In genomic region chrX:155215501-155216248, GRCm38 (mm10) we compare ENCODE assay signal across 8 mouse cellular contexts. TPM values are rescaled to one million over a fixed set of nuclear protein-coding genes. Genes with fewer than 3 reads are reported as not detected.
DNase-seq lines count a peak whose midpoint lies in the region; ATAC-seq and TF ChIP-seq lines count a peak whose summit lies in the region.

No protein-coding gene starts in this region.

- TF ChIP-seq POLR2A in cerebellum, adult 2 months (IDR thresholded peaks at IDR 0.05; ENCODE audit: borderline replicate concordance, insufficient read depth, low read length), result no peak

- TF ChIP-seq CTCF in cerebellum, adult 2 months (IDR thresholded peaks at IDR 0.05; ENCODE audit: borderline replicate concordance, insufficient read depth, low read depth, low read length), result no peak
- no peak for TF ChIP-seq CTCF in midbrain, postnatal 0 days (IDR thresholded peaks at IDR 0.05)

- peak; percentile 22 to 23 for DNase-seq in right cerebral cortex, postnatal 10 days (ENCODE audit: low spot score in 2 of 2)
- no peak for DNase-seq in right cerebral cortex, postnatal 36 days (ENCODE audit: low spot score in 2 of 2)
- peak in 1 of 2 experiments; percentile 48 for DNase-seq in cerebellum, adult 2 months
- DNase-seq in forelimb bud, embryonic 11.5 days (ENCODE audit: low read depth, low spot score), result peak; percentile 5
- DNase-seq in hindbrain, embryonic 14.5 days (ENCODE audit: low spot score), result peak; percentile 23
- DNase-seq in liver, result peak; percentile 40
- DNase-seq in midbrain, postnatal 0 days (ENCODE audit: low spot score), result no peak
- DNase-seq in thymus, postnatal 25 days, result peak; percentile 33

- 12% methylated on average over 24 of the region's 24 CpGs for WGBS in cerebellum, adult 2 months
- WGBS in hindbrain, embryonic 14.5 days, result 24% methylated on average over 23 of the region's 24 CpGs
- WGBS in midbrain, postnatal 0 days, result 27% methylated on average over 22 of the region's 24 CpGs

- H3K9me3 ChIP-seq in hindbrain, embryonic 14.5 days (ENCODE audit: control insufficient read depth, low read length), result no peaks in the 10 kb centered on the region
- no peaks in the 10 kb centered on the region for H3K9me3 ChIP-seq in midbrain, postnatal 0 days (ENCODE audit: low read length)

- H3K36me3 ChIP-seq in hindbrain, embryonic 14.5 days (replicated peaks; ENCODE audit: control insufficient read depth, insufficient read depth), result no peaks in the 10 kb centered on the region
- no peaks in the 10 kb centered on the region for H3K36me3 ChIP-seq in midbrain, postnatal 0 days (ENCODE audit: insufficient read depth, low read length)

- peak overlapping the region; percentile 85 for H3K27ac ChIP-seq in cerebellum, adult 2 months (ENCODE audit: insufficient read depth, low read length)
- peak overlapping the region; percentile 38; the same call in 1 of the 2 replicates for H3K27ac ChIP-seq in hindbrain, embryonic 14.5 days
- 0 out of 2 replicates have a peak overlapping the region, but pooled peaks have one; percentile 18 for H3K27ac ChIP-seq in midbrain, postnatal 0 days (ENCODE audit: low read depth, low read length)

- peak overlapping the region; percentile 57 for H3K4me2 ChIP-seq in hindbrain, embryonic 14.5 days (replicated peaks)
- H3K4me2 ChIP-seq in midbrain, postnatal 0 days (ENCODE audit: low read depth, low read length, poor library complexity, severe bottlenecking), result peak overlapping the region; percentile 51

- peak overlapping the region; percentile 83 for H3K4me3 ChIP-seq in cerebellum, adult 2 months (replicated peaks; ENCODE audit: insufficient read depth, low read depth, low read length)
- peak overlapping the region; percentile 44 for H3K4me3 ChIP-seq in hindbrain, embryonic 14.5 days (replicated peaks; ENCODE audit: low read length)
- peak overlapping the region; percentile 48 for H3K4me3 ChIP-seq in midbrain, postnatal 0 days (ENCODE audit: low read depth, low read length)

- H3K9ac ChIP-seq in hindbrain, embryonic 14.5 days, result peak overlapping the region; percentile 53
- H3K9ac ChIP-seq in midbrain, postnatal 0 days (replicated peaks; ENCODE audit: low read length, poor library complexity, severe bottlenecking), result peak overlapping the region; percentile 50; the same call in 1 of the 2 replicates

- no peaks in the 10 kb centered on the region for H3K27me3 ChIP-seq in cerebellum, adult 2 months (ENCODE audit: control insufficient read depth, insufficient read depth, low read length)
- no peaks in the 10 kb centered on the region for H3K27me3 ChIP-seq in hindbrain, embryonic 14.5 days (ENCODE audit: control insufficient read depth, insufficient read depth, low read length)
- H3K27me3 ChIP-seq in midbrain, postnatal 0 days (ENCODE audit: insufficient read depth, low read length), result no peaks in the 10 kb centered on the region

- ATAC-seq in hindbrain, embryonic 14.5 days (ENCODE audit: low FRiP score), result peak; percentile 52
- ATAC-seq in midbrain, postnatal 0 days (ENCODE audit: low FRiP score), result peak; percentile 78

- H3K4me1 ChIP-seq in cerebellum, adult 2 months (ENCODE audit: control insufficient read depth, insufficient read depth, low read length), result no peaks in the 10 kb centered on the region
- H3K4me1 ChIP-seq in hindbrain, embryonic 14.5 days (replicated peaks; ENCODE audit: control insufficient read depth, insufficient read depth, low read length), result no peaks in the 10 kb centered on the region
- H3K4me1 ChIP-seq in midbrain, postnatal 0 days (ENCODE audit: insufficient read depth, low read length), result no peaks in the 10 kb centered on the region

RNA-seq across cellular contexts. Expression of gene Sat1, which starts 0.6 kb away (rescaled TPM):
- 96.4 and 106 TPM in 2 replicates for polyA plus RNA-seq in cerebellum, adult 2 months (2012; rRNA removed)
- 79.8 and 80.0 TPM in 2 replicates for polyA plus RNA-seq in hindbrain, embryonic 14.5 days (2014; fragmentation: Nextera tagmentation; extraction: Ambion mirVana)
- 29.9 and 44.8 TPM in 2 replicates for total RNA-seq in midbrain, postnatal 0 days (2014; rRNA removed)
- 88.4 and 93.5 TPM in 2 replicates for polyA plus RNA-seq in midbrain, postnatal 0 days (2015; fragmentation: Nextera tagmentation; extraction: Ambion mirVana)

RNA-seq across cellular contexts. Expression of gene Acot9, which starts 46.6 kb away (rescaled TPM):
- 16.1 and 16.5 TPM in 2 replicates for polyA plus RNA-seq in cerebellum, adult 2 months (2012; rRNA removed)
- polyA plus RNA-seq in hindbrain, embryonic 14.5 days (2014; fragmentation: Nextera tagmentation; extraction: Ambion mirVana), result 52.5 and 52.8 TPM in 2 replicates
- total RNA-seq in midbrain, postnatal 0 days (2014; rRNA removed), result 30.8 and 34.4 TPM in 2 replicates
- 51.7 and 54.0 TPM in 2 replicates for polyA plus RNA-seq in midbrain, postnatal 0 days (2015; fragmentation: Nextera tagmentation; extraction: Ambion mirVana)

Comparison
In these comparisons a context has a peak if more than half of its experiments do, and no peak if none do; other contexts are left out.
1. DNase-seq: peak in right cerebral cortex, postnatal 10 days (2 of 2), forelimb bud, embryonic 11.5 days (single experiment), hindbrain, embryonic 14.5 days (single experiment), liver (single experiment) and thymus, postnatal 25 days (single experiment); none in right cerebral cortex, postnatal 36 days (0 of 2) and midbrain, postnatal 0 days (single experiment).
2. H3K27ac ChIP-seq: peak in every context shown above with its lines; median percentile 85 in cerebellum, adult 2 months; 38 in hindbrain, embryonic 14.5 days; 18 in midbrain, postnatal 0 days.
3. Peak in every context shown above with its lines, with median percentiles within 50 percentile points of each other: H3K4me3 ChIP-seq.